Mouse (Mus musculus): ENCODE data around the gene Smim20. TPM values are rescaled to one million over a fixed set of nuclear protein-coding genes. Genes with fewer than 3 reads are reported as not detected.

The Smim20 gene
- polyA plus RNA-seq, 2 experiments, result 17.3 to 35.2 TPM

DNA sequence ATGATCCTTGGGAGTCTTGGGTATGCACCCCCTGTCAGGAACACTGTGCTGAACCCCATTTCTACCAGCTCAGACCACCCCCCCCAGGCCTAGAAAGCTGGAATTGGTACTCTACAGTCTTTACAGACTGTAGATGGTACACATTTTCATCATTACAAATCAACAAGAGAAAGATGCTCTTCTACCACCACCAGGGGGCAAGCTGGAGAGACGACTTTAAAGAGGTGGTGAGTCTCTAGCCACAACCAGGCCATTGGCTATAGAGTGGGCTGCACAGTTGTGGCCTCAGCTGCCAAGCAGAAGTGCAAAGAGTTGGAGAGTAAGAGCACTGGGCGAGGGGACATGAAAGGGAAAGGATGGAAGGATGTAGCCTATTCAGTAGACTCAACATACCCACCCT, 48.9 kb downstream of the Smim20 start:
- ATAC-seq (ENCODE audit: insufficient read depth) (no peak), DNase-seq (ENCODE audit: low read depth in 3 of 3, low spot score in 3 of 3) (no peak)
- Histone ChIP-seq H3K27ac (no peak overlapping the region), H3K4me3 (ENCODE audit: insufficient read depth in 1 of 2, low read depth in 2 of 2, low read length in 2 of 2) (no peak overlapping the region), H3K36me3 (replicated peaks; ENCODE audit: control insufficient read depth, insufficient read depth, low read depth) (no peaks in the 10 kb centered on the region), H3K4me1 (replicated peaks; ENCODE audit: control insufficient read depth in 2 of 2, insufficient read depth in 2 of 2, low read length in 1 of 2) (no peaks in the 10 kb centered on the region), H3K4me2 (ENCODE audit: low read depth) (no peak overlapping the region), H3K9ac (replicated peaks) (no peak overlapping the region), H3K27me3 (ENCODE audit: control insufficient read depth, insufficient read depth, low read length) (no peaks in the 10 kb centered on the region), H3K9me3 (ENCODE audit: control insufficient read depth, low read length) (no peaks in the 10 kb centered on the region)
- WGBS (ENCODE audit: insufficient replicate concordance), result 43% methylated on average over 2 of the region's 2 CpGs
- 0 out of 2 replicates have a peak, but pooled peaks have one; percentile 12 for TF ChIP-seq CTCF (IDR thresholded peaks at IDR 0.05; ENCODE audit: low read depth)
- TF ChIP-seq EP300 (IDR thresholded peaks at IDR 0.05; ENCODE audit: low read depth), result no peak

DNA sequence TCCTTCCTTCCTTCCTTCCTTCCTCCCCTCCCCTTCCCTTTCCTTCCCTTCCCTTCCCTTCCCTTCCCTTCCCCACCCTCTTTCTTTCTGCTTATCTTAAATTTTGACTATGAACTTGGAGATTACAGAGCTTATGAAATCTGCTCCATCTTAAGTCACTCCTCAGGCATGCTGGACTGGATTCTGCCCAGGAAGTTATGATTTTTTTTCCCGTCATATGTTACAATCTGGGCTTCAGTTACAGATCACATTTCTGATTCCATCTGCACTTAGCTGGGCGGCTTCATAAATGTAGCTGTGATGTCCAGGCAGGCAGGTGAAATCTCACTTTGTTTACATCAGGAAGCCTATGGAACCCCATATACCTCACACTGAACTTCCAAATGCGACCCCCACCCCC, 50.5 kb downstream of the Smim20 start:
- 47% methylated on average over 3 of the region's 3 CpGs for WGBS (ENCODE audit: insufficient replicate concordance)
- no peak for ATAC-seq (ENCODE audit: insufficient read depth)
- Histone ChIP-seq H3K4me2 (ENCODE audit: low read depth) (no peak overlapping the region), H3K27me3 (ENCODE audit: control insufficient read depth, insufficient read depth, low read length) (no peaks in the 10 kb centered on the region), H3K36me3 (replicated peaks; ENCODE audit: control insufficient read depth, insufficient read depth, low read depth) (no peaks in the 10 kb centered on the region), H3K4me3 (ENCODE audit: insufficient read depth in 1 of 2, low read depth in 2 of 2, low read length in 2 of 2) (no peak overlapping the region), H3K9me3 (ENCODE audit: control insufficient read depth, low read length) (no peaks in the 10 kb centered on the region), H3K27ac (no peak overlapping the region), H3K4me1 (replicated peaks; ENCODE audit: control insufficient read depth in 2 of 2, insufficient read depth in 2 of 2, low read length in 1 of 2) (no peaks in the 10 kb centered on the region), H3K9ac (replicated peaks) (no peak overlapping the region)
- TF ChIP-seq EP300 (IDR thresholded peaks at IDR 0.05; ENCODE audit: low read depth), result no peak
- no peak for TF ChIP-seq CTCF (IDR thresholded peaks at IDR 0.05; ENCODE audit: low read depth)
- no peak for DNase-seq (ENCODE audit: low read depth in 3 of 3, low spot score in 3 of 3)

DNA sequence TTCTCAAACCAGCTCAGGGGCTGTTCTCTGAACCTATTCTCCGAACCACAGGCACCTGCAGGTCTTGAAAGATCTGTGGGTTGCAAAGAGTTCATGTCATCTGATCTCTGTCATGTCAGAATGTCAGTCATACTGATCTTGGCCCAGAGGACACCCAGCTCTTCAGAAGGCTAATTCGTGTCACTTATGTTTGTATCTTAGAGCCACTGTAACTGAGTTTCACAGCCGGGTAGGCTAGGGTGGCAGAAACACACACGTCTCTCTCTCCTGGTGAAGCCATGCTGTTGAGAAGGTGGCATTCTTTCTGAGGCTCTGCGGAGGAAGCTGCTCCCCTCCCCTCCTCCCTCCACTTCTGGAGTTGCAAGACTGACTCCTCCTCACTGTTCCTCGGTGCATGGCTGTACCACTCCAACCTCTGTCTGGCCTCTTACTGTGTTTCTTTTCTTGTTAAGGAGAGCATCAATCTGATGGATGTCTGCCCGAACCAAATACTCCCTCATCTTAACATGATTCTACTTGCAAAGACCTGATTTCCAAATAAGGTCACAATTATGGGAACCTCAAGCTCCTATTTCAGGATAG, 51.1 kb downstream of the Smim20 start:
- Histone ChIP-seq H3K27ac (no peak overlapping the region), H3K27me3 (ENCODE audit: control insufficient read depth, insufficient read depth, low read length) (no peaks in the 10 kb centered on the region), H3K4me1 (replicated peaks; ENCODE audit: control insufficient read depth in 2 of 2, insufficient read depth in 2 of 2, low read length in 1 of 2) (no peaks in the 10 kb centered on the region), H3K9me3 (ENCODE audit: control insufficient read depth, low read length) (no peaks in the 10 kb centered on the region), H3K4me2 (ENCODE audit: low read depth) (no peak overlapping the region), H3K4me3 (ENCODE audit: insufficient read depth in 1 of 2, low read depth in 2 of 2, low read length in 2 of 2) (no peak overlapping the region), H3K9ac (replicated peaks) (no peak overlapping the region), H3K36me3 (replicated peaks; ENCODE audit: control insufficient read depth, insufficient read depth, low read depth) (no peaks in the 10 kb centered on the region)
- ATAC-seq (ENCODE audit: insufficient read depth) (no peak), DNase-seq (ENCODE audit: low read depth in 3 of 3, low spot score in 3 of 3) (no peak)
- TF ChIP-seq CTCF (IDR thresholded peaks at IDR 0.05; ENCODE audit: low read depth) (no peak), EP300 (IDR thresholded peaks at IDR 0.05; ENCODE audit: low read depth) (no peak)
- 57% methylated on average over 7 of the region's 7 CpGs for WGBS (ENCODE audit: insufficient replicate concordance)

DNA sequence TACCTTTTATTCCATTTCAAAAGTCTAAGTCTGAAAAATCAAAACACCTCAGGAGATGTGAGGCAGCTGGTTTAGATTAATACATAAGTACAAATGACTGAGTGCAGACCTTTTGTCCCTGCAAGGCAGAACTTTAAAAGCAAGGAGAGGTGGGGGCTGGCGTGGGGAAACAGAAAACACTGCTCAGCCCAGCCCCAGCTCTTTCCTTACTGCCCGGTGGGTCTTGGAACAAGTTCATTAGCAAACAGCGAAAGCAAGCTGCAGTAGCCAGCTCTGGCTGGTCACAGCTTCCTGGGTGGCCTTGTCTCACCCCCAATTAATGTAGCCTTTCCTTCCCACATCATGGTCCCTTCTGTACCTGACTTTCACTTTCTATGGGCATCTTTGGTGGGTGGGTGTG, 53.4 kb downstream of the Smim20 start:
- no peak overlapping the region for H3K27ac ChIP-seq
- H3K27me3 ChIP-seq (ENCODE audit: control insufficient read depth, insufficient read depth, low read length), result no peaks in the 10 kb centered on the region
- DNase-seq (ENCODE audit: low read depth in 3 of 3, low spot score in 3 of 3) (no peak), ATAC-seq (ENCODE audit: insufficient read depth) (no peak)
- H3K4me2 ChIP-seq (ENCODE audit: low read depth), result no peak overlapping the region
- H3K4me1 ChIP-seq (replicated peaks; ENCODE audit: control insufficient read depth in 2 of 2, insufficient read depth in 2 of 2, low read length in 1 of 2), result no peaks in the 10 kb centered on the region
- H3K9ac ChIP-seq (replicated peaks), result no peak overlapping the region
- H3K9me3 ChIP-seq (ENCODE audit: control insufficient read depth, low read length), result no peaks in the 10 kb centered on the region
- no peak for TF ChIP-seq EP300 (IDR thresholded peaks at IDR 0.05; ENCODE audit: low read depth)
- TF ChIP-seq CTCF (IDR thresholded peaks at IDR 0.05; ENCODE audit: low read depth), result no peak
- no peaks in the 10 kb centered on the region for H3K36me3 ChIP-seq (replicated peaks; ENCODE audit: control insufficient read depth, insufficient read depth, low read depth)
- no peak overlapping the region for H3K4me3 ChIP-seq (ENCODE audit: insufficient read depth in 1 of 2, low read depth in 2 of 2, low read length in 2 of 2)
- 59% methylated on average over 3 of the region's 3 CpGs for WGBS (ENCODE audit: insufficient replicate concordance)

DNA sequence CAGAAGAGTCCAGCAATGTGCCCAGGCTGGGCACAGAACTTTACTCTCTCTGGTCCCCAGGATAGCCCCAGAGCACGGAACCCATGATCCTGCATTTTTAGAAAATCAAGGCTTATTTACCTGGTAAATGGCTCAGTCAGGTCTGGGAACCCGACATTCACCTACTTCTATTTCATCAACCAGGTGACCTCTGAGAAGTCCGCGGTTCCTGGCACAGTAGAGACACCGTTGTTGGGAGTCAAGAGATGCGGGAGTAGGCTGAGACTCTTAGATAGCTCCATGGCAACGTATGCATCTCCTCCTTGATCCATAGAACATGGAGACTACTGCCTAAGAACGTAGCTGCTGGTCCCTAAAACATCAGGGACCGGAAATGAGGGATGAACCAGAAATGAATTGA, 55.0 kb downstream of the Smim20 start:
- no peak overlapping the region for H3K27ac ChIP-seq
- H3K4me1 ChIP-seq (replicated peaks; ENCODE audit: control insufficient read depth in 2 of 2, insufficient read depth in 2 of 2, low read length in 1 of 2), result no peaks in the 10 kb centered on the region
- H3K36me3 ChIP-seq (replicated peaks; ENCODE audit: control insufficient read depth, insufficient read depth, low read depth), result no peaks in the 10 kb centered on the region
- H3K9ac ChIP-seq (replicated peaks), result no peak overlapping the region
- no peak for ATAC-seq (ENCODE audit: insufficient read depth)
- no peak for TF ChIP-seq CTCF (IDR thresholded peaks at IDR 0.05; ENCODE audit: low read depth)
- no peak for TF ChIP-seq EP300 (IDR thresholded peaks at IDR 0.05; ENCODE audit: low read depth)
- no peak overlapping the region for H3K4me2 ChIP-seq (ENCODE audit: low read depth)
- no peak overlapping the region for H3K4me3 ChIP-seq (ENCODE audit: insufficient read depth in 1 of 2, low read depth in 2 of 2, low read length in 2 of 2)
- no peak for DNase-seq (ENCODE audit: low read depth in 3 of 3, low spot score in 3 of 3)
- H3K27me3 ChIP-seq (ENCODE audit: control insufficient read depth, insufficient read depth, low read length), result no peaks in the 10 kb centered on the region
- WGBS (ENCODE audit: insufficient replicate concordance), result 71% methylated on average over 9 of the region's 9 CpGs
- no peaks in the 10 kb centered on the region for H3K9me3 ChIP-seq (ENCODE audit: control insufficient read depth, low read length)
